Mouse (Mus musculus) neural tube, embryonic 11.5 days (tissue): ENCODE results near the gene Gm8206. TPM values are rescaled to one million over a fixed set of nuclear protein-coding genes. Genes with fewer than 3 reads are reported as not detected.

Source experiments
- polyA plus RNA-seq: library from polyadenylated mRNA; unstranded; fragments of >200 nt; fragmentation: Nextera tagmentation; extraction: Ambion mirVana; gene quantifications from 2 replicates; pipeline ENCODE4 v1.2.1, GENCODE M21; 2014

Gm8206 gene
- polyA plus RNA-seq, 1 experiment from 2014 or later = 1.4 TPM

Other genes with a start within 250 kb of the Gm8206 start
- 0.43 and 0.45 TPM in 2 replicates for gene Gm8237, start 213.6 kb downstream of the Gm8206 start, polyA plus RNA-seq
- 0.85 and 1.2 TPM in 2 replicates for gene Gm3248, start 132.2 kb downstream of the Gm8206 start, polyA plus RNA-seq
- gene Gm3453, start 114.8 kb downstream of the Gm8206 start, polyA plus RNA-seq = not detected in 2 replicates
- not detected in 2 replicates for gene Gm6337, start 35.7 kb downstream of the Gm8206 start, polyA plus RNA-seq
- gene Gm3468, start 14.7 kb upstream of the Gm8206 start, polyA plus RNA-seq = 2.7 and 3.1 TPM in 2 replicates
- not detected in 2 replicates for gene Gm3476, start 31.9 kb upstream of the Gm8206 start, polyA plus RNA-seq
- gene Gm21560, start 125.3 kb upstream of the Gm8206 start, polyA plus RNA-seq = not detected in 2 replicates
- gene Gm3411, start 193.3 kb upstream of the Gm8206 start, polyA plus RNA-seq = 1.7 and 1.9 TPM in 2 replicates
- gene Gm21103, start 210.9 kb upstream of the Gm8206 start, polyA plus RNA-seq = not detected in 2 replicates
- gene Gm3618, start 249.7 kb upstream of the Gm8206 start, polyA plus RNA-seq = not detected in 2 replicates